Mouse (Mus musculus): ENCODE results near the gene Anapc15-ps.

Anapc15-ps gene

GRCm38 (mm10) chr10:95673351-95673750, at the start of gene Anapc15-ps:
Gene Anapc15-ps (minus strand): TSS chr10:95673451.
- WGBS: 97% methylated on average over 3 of the region's 3 CpGs

DNA sequence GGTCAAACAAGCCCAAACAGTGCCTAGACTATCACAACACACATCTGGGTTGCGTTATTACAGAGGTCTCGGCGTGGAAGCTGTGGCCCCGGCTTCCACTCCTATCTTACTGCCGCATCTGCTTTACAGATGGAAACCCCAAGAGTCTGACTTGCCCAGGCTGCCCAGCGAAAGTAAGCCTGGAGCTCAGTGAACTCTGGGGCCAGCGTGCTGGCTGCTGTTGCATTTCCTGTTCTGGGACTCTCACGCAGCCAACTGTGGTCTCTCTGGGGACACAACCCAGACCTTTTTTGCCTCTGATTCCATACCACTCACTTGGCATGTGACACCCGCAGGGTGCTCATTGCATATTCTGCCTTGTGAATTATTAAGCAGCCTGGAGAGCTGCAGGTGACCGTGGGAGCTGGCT, 49.0 kb upstream of the Anapc15-ps start:
- 89% methylated on average over 10 of the region's 10 CpGs for WGBS

DNA sequence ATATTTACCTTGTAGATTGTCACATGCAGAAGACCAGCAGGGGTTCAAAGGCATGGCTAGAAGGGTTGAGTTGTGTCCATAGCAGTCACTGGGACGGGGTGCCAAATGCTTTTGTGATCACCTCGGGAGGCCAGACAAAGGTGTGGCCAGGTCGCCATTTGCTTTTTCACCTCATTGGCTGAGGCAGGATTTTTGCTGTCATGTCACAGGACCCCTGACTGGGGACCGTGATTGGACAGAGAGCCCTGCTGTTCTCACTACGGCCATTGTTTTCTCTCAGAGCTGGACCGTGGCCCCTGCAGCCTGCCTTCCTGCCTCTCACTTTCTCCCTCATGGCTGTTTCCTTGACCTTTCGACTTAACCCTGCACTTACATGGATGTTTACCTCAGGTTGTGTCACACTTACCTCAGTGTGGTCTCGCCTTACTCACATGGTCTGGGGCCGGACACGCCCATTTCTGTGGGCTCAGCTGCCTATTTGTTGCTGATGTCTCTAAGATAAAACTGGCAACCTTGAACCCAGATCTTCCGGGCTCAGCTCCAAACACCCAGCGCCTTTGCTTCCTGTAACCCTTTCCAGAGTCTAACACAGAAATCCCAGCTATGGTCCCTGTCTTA, 47.0 kb upstream of the Anapc15-ps start:
- WGBS: 74% methylated on average over 12 of the region's 12 CpGs

GRCm38 (mm10) chr10:95719472-95719871, 46.2 kb upstream of the Anapc15-ps start:
- WGBS: 94% methylated on average over 6 of the region's 6 CpGs

GRCm38 (mm10) chr10:95718760-95719159, 45.5 kb upstream of the Anapc15-ps start:
- 81% methylated on average over 1 of the region's 1 CpGs for WGBS

GRCm38 (mm10) chr10:95717106-95717680, 43.9 kb upstream of the Anapc15-ps start:
- 72% methylated on average over 16 of the region's 16 CpGs for WGBS

DNA sequence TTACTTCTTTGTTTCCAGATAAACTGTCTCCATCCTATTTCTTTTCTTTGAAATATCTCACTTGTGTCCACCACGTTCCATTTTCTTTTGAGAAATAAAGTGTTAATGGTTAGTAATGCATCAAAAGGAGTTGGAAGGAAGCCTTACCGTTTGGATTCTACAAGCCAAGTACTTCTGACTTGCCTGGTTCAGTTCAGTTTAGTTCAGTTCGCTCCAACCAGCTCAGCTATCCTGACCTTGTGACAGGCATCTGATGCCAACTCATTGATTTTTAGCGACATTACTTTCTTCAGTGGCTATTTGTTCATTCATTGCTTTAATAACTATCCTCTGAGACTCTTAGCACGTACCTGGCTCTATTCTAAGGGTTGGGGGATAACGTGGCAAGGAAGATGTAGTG, 42.4 kb upstream of the Anapc15-ps start:
- WGBS: 62% methylated on average over 6 of the region's 6 CpGs

DNA sequence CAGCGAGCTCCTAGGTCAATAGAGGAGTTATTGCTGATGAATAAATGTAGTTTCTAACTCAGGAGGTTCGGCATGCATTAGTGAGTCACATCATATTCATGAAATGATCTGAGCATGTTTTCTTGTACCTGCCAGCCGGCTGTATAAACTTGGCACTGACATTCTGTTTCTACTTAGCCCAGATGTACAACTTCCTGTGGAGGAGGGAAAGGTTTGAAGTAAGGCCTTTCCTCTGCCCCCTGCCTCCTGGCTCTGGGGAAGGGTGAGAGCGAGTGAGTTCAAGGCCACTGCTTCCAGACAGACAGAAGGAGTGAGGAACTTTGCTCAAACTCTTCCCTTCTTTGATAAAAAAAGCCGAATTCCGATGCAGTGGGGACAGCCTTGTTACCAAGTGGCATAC, 39.0 kb upstream of the Anapc15-ps start:
- WGBS: 57% methylated on average over 6 of the region's 6 CpGs

DNA sequence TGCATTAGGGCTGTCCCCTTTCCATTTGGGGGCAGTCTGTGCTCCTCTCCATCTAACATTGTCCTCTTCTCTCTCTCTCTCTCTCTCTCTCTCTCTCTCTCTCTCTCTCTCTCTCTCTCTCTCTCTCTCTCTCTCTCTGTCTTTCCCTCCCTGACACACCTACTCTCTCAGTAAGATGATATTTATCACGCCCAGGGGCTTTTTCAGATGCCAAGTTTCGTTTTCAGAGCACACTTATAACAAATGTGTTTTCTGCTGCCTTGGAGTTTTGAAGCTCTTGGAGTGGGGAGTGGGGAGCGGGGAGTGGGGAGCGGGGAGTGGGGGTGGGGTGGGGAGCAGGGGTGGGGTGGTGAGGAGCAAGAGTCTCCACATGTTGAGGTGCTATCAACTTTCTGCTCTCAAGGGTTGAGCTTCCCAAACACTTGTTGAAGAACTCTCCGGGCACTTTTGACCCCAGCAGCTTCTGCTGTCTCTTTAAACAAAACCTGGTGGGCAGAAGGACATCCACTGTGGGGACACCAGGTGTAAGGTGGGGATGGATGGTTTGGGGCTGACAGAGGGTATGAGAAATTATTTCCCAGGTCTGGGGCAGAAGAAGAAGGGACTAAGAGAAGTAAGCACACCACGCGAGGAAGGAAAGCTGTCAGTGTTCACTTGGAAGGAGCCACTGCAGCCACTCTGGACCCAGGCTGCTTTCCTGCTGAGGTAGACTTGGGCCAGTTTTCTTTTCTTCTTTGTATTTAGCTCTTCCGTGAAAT, 36.8 kb upstream of the Anapc15-ps start:
- WGBS: 61% methylated on average over 8 of the region's 8 CpGs

DNA sequence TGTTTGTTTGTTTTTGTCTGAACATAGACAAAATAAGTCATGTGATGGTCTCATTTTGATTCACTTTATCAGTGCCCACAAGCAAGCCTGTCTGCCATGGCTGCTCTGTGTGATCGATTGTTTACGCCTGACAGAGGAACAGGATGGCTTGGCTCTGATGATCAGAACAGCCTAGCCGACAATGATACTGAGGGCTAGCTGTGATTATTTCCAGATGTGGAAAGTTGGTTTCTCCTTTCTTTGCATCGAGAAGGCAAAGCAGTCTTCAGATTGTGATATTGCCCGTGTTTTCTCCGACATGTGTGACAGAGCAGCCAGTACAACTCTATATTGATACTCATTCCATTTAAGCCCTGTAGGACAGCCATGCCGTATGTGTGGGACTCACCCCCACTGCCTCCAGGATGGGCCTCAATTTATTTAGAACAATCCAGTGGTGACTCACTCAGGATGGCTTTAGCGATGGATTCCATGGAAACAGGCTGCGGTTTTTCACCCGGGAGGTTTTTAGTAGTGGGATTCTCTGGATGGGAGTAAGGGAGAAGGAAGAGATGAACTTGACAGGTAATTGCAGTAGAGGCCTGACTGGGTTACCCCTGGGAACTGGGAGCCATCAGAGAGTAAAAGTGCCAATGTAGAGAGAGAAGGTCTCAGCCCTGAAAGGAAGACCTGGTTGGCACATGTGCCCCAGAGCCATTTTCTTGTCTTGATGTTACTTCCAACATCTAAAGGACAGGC, 36.1 kb upstream of the Anapc15-ps start:
- WGBS: 68% methylated on average over 10 of the region's 10 CpGs

GRCm38 (mm10) chr10:95708001-95708400, 34.8 kb upstream of the Anapc15-ps start:
- 83% methylated on average over 5 of the region's 5 CpGs for WGBS

GRCm38 (mm10) chr10:95706867-95707266, 33.6 kb upstream of the Anapc15-ps start:
- WGBS: 82% methylated on average over 9 of the region's 9 CpGs

- WGBS: 40% methylated on average over 3 of the region's 3 CpGs
These were observed 32.5 kb upstream of the Anapc15-ps start for GRCm38 (mm10) chr10:95705747-95706146.

DNA sequence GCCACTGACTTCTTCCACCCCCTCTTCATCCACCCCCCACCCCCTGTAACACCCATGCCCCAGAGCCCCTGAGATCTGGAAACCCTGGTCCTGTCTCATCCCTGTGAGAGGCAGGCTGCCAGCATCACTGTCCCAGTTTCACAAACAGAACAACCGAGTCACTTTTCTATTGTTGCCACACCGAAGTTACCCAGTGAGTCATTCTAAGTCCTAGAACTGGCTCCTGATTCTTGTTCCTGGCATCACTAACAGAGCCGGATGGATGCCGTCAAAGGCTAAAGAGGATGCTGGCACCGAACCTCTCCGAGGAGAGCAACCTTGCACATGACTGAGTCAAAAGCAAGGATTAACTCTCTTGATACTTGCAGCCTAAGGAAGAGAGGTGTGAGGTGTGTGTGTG, 31.6 kb upstream of the Anapc15-ps start:
- WGBS: 34% methylated on average over 6 of the region's 6 CpGs

- 74% methylated on average over 5 of the region's 5 CpGs for WGBS
These were observed 30.5 kb upstream of the Anapc15-ps start for GRCm38 (mm10) chr10:95703730-95704129.

GRCm38 (mm10) chr10:95700422-95700821, 27.2 kb upstream of the Anapc15-ps start:
- WGBS: 84% methylated on average over 4 of the region's 4 CpGs

DNA sequence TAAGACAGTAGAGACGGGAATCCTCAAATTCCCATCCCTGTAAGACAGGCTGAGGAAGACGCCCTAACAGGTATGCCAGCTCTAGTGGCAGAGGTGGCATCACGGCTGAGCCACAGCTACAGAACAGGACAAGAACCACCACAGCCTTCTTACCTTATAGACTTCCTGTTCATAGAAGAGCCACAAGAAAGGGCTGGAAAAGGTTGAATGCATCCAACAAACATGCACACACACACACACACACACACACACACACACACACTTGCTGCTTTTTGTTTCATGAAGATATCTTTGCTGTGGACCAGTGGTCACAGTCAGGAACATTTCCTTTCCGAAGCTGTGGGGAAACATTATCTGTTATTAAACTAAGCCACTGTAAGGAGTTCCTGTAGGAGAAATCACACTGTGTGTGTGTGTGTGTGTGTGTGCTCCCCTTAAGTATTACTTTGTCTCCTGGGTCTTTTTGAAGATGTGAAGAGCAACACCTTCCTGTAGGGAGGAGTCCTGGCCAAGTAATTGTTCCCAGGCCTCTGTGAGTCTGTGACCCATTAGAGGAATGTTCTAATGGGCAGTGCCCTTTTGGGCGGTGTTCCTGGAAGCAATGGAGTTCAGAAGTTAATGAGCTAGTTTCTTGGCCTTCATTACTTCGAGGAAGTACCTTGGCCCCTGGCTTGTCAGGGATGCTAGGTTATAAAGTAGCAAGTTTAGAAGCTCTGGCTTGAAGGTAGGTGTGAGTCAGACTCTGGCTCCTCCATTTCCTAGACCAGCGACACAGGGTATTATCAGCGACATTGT, 25.9 kb upstream of the Anapc15-ps start:
- WGBS: 91% methylated on average over 8 of the region's 8 CpGs

GRCm38 (mm10) chr10:95696253-95696641, 23.0 kb upstream of the Anapc15-ps start:
- WGBS: 49% methylated on average over 3 of the region's 3 CpGs

DNA sequence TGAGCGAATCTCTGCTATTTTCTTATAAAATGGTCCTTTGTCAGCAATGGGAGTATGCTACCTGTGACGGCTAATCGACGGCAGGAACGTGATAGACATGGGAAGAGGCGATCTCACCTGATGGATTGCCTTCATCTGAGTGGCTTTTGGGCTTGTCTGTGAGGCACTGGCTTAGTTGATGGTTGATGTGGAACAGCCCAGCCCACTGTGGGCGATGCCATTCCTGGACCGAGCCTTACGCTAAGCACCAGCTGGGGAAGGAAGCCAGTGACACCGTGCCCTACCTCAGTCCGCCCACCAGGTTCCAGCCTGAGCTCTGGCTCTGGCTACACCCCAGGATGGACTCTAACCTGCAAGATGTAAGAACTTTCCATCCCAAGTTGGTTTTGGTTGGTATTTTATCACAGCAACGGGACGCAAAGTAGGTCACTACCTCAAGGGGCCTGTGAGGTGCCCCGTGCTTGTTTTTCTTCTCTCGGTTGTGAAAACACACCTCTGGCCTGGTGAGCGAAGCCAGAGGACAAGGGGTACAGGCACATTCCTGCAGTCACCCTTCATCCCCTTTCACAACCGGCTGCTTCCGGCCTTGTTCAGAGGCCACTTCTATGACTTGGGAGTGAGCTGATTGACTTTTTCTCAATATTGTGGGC, 22.5 kb upstream of the Anapc15-ps start:
- 84% methylated on average over 18 of the region's 18 CpGs for WGBS

- WGBS: 54% methylated on average over 12 of the region's 12 CpGs
These were observed 21.5 kb upstream of the Anapc15-ps start for GRCm38 (mm10) chr10:95694559-95695251.

All from cerebral cortex, adult 2 months (tissue).